Mouse (Mus musculus): ENCODE data around the gene Rab3gap1.

DNA sequence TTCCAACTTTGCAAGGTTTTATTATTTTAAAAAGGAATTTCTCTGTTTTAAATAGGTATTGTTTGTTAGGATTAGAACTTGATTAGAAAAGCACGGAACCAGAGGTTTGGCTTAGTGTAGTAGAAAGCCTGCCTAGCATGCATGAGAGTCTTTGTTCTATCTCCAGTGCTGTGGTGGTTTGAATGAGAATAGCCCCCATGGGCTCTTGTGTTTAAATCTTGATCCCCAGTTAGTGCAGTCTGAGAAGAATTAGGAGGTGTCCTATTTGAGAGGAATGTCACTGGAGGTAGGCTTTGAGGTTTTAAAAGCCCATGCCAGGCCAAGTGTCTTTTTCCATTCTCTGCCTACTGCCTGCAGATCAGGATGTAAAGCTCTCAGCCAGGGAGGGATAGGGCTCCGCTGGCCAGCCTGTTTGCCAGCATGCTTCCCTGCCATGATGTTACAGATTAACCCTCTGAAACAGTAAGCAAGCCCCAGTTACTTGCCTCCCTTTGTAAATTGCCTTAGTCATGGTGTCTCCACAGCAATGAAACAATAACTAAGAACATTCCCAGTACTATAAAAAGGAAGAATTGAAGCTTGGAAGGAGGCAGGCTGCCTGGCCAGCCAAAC, 36.3 kb downstream of the Rab3gap1 start:
- TF ChIP-seq POLR2A (IDR thresholded peaks at IDR 0.05; ENCODE audit: borderline replicate concordance, low read depth, low read length) (no peak), CTCF (IDR thresholded peaks at IDR 0.05; ENCODE audit: low read depth, low read length) (no peak)

All from bone marrow macrophage, adult 2 months (primary cell).